ENCODE assay signal across 25 mouse cellular contexts in the genomic region with DNA sequence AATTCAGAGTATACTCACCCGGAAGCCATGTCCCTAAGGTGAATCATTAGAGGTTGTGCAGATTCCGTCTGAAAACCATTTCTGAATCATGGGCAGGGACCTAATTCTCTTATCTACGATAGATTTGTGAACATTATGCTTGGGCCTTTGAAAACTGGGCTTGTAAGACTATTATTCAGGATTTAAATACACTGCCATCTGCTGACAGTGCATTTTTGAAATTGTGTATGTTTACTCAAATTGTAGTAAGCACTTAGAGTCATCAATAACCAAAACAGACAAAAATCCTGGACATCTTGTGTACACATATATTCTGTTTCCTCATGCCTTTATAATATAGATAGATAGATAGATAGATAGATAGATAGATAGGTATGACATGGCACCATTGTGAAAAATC.
"Had no signal": no experiment of that assay in that cellular context is flagged by ENCODE, and none has a peak within 500 bp of the region (broad histone marks: within the 10 kb centered on the region; RNA-seq: fewer than 3 reads in every experiment).

No protein-coding gene starts in this region.

- ATAC-seq: hindbrain, postnatal 0 days; intestine, postnatal 0 days had no signal

- H3K9ac ChIP-seq: heart, embryonic 13.5 days; heart, embryonic 15.5 days; hindbrain, embryonic 13.5 days; hindbrain, embryonic 15.5 days; limb, embryonic 12.5 days; liver, embryonic 13.5 days had no signal

- H3K4me2 ChIP-seq: heart, embryonic 11.5 days; heart, embryonic 13.5 days; heart, embryonic 15.5 days; hindbrain, embryonic 13.5 days; hindbrain, embryonic 15.5 days; limb, embryonic 12.5 days; liver, embryonic 11.5 days; liver, embryonic 13.5 days had no signal

- H3K27ac ChIP-seq: heart, adult 2 months; heart, embryonic 13.5 days; heart, embryonic 15.5 days; hindbrain, embryonic 13.5 days; hindbrain, embryonic 15.5 days; hindbrain, postnatal 0 days; left cerebral cortex, adult 2 months; limb, embryonic 10.5 days; limb, embryonic 12.5 days; liver, embryonic 13.5 days had no signal

- H3K4me1 ChIP-seq: limb, embryonic 10.5 days had no signal

- H3K27me3 ChIP-seq: heart, embryonic 13.5 days; heart, embryonic 15.5 days; hindbrain, embryonic 13.5 days; hindbrain, embryonic 15.5 days; limb, embryonic 12.5 days; liver, embryonic 13.5 days had no signal

- DNase-seq: gastrocnemius, postnatal 14 days; gastrocnemius, postnatal 36 days; heart, adult 11 months; heart, adult 2 months; heart, postnatal 14 days; heart, postnatal 36 days; kidney, adult 18-20 months; kidney, adult 8-10 months; kidney, postnatal 10 days; kidney, postnatal 25 days; kidney, postnatal 4 days; layer of hippocampus, adult 9-11 months; liver; liver, embryonic 13.5 days had no signal

- H3K4me3 ChIP-seq: heart, adult 2 months; heart, embryonic 13.5 days; heart, embryonic 15.5 days; hindbrain, embryonic 13.5 days; hindbrain, embryonic 15.5 days; left cerebral cortex, adult 2 months; limb, embryonic 10.5 days; limb, embryonic 12.5 days; liver, embryonic 13.5 days had no signal

- H3K9me3 ChIP-seq: heart, embryonic 13.5 days; heart, embryonic 15.5 days; hindbrain, embryonic 13.5 days; hindbrain, embryonic 15.5 days; limb, embryonic 10.5 days; limb, embryonic 12.5 days; liver, embryonic 13.5 days had no signal

- H3K36me3 ChIP-seq: heart, embryonic 15.5 days; hindbrain, embryonic 13.5 days; hindbrain, embryonic 15.5 days; limb, embryonic 10.5 days; limb, embryonic 12.5 days; liver, embryonic 13.5 days had no signal
